Mouse (Mus musculus) spleen, postnatal 10 days (tissue): ENCODE measurements around the gene Diaph3.
"Not testable (repeated sequence)": the region's sequence is repeated elsewhere in the genome, so short reads cannot be mapped to it uniquely, and the experiment has no call there.

ENCODE experiments used
- DNase-seq, 2 experiments: peaks; one replicate each; pipeline ENCODE4 v3.0.0; 2021 to 2022; ENCODE audit warnings: low spot score in 2 of 2

Gene Diaph3

DNA sequence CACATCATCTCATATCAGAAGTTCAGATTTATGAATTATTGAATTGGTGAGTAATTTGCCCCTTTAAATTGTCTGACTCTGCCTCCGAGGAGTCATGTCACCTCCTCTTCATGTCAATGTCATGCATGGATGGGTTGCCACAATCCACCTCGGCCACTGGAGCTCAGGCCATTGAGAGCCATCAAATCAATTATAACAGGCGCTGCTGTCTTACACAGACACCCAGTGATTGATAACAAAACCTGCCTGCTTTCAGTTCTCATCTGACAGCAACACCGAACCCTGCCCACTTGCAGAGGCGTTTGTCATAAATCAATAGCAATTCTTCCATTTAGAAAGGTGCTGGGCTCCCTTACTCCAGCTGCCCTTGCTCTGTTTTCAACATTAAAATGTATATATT lies 402.1 kb downstream of the Diaph3 start:
- no peak for DNase-seq

DNA sequence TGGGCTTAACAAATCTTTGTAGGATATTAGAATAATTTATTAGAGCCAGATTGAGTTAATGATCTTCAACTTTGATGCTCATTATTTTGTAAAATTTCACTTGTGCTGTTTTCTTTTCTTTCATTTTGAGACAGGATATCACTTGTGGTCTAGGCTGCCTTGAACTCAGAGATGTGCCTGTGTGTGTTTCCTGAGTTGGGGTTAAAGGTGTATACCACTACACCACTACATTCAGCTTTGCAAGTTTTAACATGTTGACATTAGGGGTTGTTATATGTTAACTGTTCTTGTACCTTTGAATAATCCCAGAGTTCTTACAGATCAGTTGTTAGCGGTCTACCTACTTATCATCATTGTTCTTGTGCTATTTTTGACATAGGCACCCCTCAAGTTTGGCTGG lies 404.4 kb downstream of the Diaph3 start:
- DNase-seq = no peak

DNA sequence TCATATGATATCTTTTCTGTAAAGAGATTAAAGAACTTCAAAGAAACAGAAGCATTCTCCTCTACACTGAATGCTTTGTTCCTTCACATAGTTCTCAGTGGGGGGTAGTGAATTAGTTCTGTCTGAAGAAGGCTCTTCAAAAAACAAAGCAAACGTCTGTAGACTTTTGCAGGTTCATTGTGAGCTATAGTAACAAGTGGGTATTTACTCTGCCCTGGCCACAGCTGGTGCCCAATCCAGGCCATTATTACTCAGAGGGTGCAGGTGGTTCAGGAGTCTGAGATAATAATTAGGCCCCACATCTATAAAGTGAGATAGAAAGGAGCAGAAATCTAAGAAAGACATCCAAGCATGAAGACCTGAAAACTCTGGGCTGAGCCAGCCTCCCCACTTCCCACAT lies 409.7 kb downstream of the Diaph3 start:
- no peak for DNase-seq

DNA sequence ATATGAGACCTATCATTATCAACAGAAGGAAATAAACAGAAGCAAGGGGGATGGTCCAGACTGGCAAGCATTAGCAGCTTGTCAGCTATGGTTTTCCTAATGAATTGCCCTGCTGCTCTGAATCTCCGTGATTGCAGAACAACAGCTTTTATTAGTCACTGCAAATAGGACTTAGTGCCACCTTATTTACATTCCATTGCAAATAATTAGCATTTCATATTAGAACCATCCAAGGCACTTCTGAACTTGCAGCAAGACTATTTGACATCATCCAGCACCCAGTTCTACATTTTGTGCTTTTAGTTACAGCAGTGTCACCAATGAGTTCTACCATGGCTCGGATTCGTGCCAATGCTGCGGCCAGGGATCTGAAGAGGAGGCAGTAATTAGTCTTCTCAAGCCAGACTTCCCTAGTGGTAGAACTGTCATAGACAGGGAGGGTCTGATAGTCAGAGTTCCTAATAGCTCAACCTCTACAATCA lies 411.4 kb downstream of the Diaph3 start:
- no peak for DNase-seq

DNA sequence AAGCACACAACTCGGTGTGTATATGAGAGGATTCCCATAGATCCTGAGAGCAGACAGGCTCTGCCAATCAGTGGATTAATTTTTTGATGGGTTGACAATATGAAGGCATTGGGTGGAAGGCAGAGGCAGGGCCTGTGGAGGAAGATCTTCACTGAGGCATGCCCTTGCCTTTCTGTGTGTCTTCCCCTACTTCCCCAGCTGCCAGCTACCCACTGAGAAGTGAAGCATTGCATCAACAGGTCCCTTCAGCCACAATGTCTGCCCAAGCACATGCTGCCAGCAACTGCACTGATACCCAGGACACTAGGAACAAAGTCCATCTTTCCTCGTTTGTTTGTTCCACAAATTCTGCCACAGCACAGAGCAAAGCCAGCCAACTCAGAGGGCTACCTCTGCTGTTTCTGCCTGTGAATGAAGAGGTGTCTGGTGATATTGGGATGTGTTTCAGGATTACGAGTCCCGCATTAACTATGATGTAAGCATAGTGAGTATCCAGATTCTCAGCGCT lies 413.4 kb downstream of the Diaph3 start:
- no peak for DNase-seq

DNA sequence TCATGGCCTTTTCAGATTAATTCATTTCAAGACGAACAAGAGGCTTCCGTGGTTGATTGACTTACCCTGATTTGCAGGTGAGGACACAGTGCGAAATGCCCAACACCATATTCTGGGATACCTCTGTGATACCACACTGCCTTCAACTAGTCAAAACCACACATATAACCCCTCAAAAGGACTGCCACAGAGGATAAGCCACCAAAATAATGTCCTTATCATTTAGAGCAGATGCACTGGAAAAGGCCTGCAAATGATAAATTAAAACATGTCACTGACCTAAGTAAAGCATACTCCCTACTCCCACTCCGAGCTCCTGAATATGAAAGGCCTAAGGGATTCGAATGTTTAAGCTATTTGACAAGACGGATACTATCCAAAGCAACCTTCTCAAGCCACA lies 419.3 kb downstream of the Diaph3 start:
- no peak for DNase-seq

DNA sequence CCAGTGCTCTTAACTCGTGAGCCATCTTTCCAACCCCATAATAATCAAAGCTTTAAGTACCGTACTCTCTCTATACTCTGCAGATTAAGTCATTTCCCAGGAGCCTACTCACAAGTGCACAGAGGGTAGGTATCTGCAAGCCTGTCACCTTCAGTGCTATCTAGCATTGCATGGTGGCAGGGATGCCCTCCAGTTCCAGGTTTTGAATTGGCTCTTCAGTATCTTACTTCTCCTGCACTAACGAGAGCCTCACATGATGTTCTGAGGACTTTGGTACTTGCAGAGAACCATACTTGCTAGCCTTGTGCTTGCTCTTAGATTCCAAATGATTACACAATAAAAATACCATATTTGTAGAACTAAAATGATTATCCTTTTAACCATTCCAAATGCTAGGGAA lies 420.0 kb downstream of the Diaph3 start:
- DNase-seq = no peak

DNA sequence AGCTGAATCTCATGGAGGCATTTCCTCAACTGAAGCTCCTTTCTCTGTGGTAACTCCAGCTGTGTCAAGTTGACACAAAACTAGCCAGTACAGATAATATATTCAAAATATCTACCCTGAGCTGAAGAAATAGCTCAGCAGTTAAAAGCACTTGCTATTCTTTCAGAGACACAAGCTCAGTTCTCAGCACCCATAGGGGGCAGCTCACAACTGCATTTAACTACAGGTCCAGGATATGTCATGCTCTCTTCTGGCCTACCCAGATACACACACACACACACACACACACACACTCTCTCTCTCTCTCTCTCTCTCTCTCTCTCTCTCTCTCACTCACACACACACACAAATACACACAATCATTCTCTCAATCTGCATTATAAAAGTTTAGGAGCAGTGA lies 420.6 kb downstream of the Diaph3 start:
- not testable (repeated sequence) for DNase-seq

DNA sequence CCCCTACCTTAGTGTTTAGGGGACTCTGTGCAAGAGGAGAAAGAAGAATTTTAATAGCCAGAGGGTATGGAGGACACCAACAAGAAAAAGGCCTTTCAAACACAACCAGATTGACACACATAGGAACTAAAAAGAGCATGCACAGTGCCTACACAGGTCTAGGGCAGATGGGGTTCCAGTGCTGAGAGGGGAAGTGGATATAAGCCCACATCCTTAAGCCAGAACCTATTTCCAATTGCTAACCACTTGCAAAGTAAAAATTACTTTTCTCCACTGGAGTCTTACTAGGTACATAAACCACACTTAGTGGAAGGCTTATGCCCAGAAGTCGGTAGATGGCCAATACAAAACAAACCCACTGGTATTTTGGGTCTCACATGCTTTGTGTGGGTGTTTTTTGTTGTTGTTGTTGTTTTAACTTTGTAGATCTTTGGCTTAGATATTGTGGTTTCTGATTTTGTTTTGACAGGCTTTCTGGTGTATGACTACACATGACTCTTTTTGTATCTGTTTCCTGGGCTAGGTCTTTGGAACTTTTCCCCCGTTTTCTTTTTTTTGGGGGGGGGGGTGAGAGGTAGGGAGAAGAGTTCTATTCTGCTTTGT lies 426.8 kb downstream of the Diaph3 start:
- DNase-seq = no peak

DNA sequence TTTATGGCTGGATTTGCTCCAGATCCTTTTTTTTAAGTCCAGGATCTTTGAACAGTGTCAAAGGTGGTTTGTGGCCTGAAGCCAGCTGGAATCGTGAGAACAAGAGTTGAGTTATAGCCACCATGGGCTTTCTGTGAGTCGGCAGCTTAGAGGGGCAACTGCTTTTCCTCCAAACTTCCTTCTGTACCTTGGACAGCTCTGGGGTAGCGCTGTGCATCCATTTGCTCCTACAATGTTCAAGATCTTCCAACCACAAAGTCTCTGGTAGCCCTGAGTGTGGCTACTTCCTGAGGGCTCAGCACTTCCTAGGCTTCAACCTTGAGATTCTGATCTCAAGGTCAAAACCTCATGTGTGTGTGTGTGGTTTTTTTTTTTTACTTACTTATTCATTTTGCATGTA lies 437.0 kb downstream of the Diaph3 start:
- DNase-seq = no peak

DNA sequence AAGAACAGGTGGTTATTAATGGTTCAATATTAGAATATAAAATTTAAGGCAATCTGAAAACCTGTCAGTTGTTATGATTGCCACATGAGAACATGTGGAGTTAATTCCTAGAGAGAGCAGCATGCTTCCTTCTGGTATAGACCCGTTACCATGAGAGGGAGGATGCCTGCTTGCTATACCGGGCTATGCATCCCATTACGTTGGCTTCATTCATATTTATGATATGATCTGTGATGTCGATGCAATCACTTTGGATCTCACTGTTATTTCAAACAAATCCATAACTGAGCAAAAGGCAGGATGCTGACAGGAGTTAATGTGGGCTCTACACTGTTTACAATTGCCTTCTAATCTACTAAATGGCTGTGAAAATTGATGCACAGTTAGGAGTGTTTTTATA lies 439.9 kb downstream of the Diaph3 start:
- no peak for DNase-seq

DNA sequence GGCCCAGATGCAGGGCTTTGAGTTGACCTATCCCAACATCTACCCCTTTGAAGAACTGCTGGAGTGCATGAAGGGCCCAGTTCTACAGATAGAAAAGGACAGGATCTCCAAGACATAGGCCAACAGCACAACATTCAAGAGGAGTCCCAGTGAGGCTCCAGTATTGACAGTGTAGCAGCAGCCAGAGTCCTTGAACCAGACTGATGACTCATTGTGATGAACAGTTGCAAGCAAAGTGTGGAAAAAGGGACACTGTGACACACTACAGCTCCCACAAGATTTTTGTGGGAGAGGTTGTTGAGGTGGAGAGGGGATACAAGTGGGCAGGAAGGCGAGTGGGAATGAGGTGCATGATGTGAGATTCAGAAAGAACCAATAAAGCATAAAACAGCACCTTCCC lies 443.1 kb downstream of the Diaph3 start:
- DNase-seq = no peak

DNA sequence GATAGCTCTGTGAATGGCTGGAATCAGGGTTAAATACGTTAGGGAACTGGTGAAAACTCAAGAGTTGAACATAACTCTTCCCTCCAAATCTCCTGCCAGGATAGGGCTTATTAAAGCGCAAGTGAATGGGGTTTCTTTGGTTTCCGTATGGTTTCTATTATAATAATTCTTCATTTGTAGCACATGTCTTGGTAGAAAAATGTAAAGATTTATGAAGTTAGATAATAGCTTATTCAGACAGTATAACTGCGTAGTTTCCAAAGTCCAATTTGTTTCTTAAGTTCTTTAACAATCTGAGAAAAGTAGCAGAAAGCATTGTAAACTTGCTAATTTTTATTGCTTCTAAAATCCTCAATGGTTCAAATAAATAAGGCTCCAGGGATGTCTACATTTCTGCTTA lies 448.3 kb downstream of the Diaph3 start:
- no peak for DNase-seq

DNA sequence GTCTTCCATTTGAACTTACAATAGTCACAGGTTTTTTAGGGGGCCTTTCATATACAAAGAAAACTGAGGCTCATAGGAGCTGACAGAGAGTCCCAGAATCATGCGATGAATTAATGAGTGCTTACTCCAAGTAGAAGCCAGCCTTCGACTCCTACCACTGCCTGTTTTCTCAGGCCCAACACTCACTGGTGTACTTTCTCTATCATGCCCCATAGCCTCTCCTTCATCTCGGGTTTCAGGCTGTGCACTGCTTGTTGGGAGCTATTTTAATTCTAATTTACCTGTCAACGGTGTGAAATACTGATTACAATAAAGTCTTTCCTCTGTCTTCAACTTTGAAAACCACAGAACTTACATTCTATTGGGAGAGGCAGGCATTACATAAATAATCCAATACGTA lies 449.7 kb downstream of the Diaph3 start:
- no peak for DNase-seq

DNA sequence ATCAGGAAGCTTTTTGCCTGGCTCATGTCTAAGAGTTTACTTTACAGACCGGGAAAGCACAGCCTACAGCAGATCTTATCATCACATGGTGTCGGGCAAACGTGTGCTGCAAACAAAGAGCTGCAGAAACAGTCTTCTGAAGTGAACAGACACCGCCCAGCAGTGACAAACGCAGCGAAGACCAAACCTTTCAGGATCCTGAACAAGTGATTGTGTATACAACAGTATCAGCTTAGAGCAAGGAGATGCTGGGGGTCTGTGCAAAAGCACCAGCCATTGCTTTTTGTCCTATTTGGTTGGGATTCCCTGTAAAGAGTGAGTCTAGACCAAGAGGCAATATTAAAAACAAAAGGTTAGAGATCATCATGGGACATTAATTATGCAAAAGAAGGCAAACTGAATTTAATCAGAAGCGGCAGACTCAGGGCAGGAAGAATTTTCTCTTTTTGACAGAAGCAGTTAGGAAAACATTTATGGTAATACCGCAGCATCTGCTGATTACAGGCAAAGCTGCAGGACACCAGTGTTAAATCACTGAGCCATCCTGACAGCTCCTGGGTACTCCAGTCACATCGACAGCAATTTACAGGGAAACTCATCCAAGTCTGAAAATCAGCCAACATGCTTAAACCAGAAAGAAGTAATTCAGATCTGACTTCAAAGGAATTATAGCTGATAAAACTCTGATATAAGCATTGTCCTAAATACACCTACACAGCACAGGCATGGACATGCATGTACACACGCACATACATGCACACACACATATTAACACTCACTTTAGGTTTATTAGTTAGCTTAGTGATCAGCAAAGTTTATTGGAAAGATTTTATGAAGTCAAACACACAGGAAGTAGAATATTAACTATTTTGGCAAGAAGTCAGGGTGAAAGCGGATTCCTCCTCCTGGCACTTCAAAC lies 456.2 kb downstream of the Diaph3 start:
- DNase-seq = no peak

DNA sequence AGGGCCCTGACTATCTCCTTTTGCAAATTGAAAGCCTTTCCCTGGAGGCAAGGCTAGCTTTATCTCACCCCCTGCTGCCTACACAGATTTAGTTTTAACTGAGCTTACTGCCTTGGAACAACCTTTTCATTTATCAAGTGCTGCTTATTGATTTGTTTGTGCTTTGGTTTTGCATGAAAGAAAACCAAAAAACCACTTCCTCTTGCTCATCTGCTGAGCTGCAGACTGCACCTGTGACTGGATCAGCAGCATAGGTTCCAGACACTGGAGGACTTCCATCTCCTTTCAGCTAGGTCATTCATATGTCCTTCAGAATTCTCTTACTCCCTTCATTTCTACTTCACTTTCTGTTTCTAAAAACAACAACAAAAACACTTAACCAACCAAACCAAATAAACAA lies 459.1 kb downstream of the Diaph3 start:
- DNase-seq = no peak

DNA sequence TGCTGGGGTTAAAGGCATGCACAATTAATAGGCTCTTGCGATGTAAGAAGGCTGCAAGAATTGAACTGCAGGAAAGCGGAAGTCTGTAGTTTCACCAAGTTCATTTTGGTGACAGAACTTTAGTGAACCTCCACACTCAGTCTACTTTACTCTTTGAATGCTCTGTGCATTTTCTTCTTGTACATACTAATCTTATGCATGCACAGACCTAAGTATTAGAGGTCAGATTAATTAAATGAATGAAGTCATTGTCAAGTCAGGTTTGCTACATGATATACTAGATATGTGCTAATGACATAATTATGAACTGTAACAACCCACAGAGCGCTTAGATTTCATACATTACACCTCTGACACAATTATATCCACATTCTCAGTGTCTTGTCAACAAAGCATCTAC lies 462.0 kb downstream of the Diaph3 start:
- DNase-seq = no peak

DNA sequence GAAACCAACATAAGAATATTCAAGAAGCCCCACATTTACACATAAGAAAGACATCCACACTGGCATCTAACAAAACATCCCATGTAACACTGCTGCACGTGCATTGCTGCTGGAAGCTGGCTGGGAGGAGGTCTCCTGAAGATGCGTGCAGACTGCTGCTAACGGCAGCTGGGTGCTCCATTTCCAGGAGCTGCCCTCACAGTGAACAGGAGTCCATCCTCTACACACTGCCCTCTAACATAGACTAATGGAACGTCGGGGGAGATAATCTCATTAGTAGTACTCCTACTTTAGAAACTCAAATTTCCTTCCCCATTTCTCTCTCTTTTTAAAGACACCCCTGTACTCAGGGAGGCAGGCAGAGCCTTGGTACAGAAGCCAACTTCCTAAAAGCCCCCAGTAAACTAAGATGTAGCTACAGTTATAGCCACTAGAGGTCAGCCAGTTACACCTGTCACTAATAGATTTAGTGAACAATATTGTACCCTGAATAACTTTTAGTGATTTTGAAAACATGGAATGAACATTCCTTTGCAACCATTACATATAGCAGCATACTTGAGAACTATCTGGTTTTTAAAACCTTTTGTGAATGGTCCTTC lies 462.8 kb downstream of the Diaph3 start:
- no peak for DNase-seq

DNA sequence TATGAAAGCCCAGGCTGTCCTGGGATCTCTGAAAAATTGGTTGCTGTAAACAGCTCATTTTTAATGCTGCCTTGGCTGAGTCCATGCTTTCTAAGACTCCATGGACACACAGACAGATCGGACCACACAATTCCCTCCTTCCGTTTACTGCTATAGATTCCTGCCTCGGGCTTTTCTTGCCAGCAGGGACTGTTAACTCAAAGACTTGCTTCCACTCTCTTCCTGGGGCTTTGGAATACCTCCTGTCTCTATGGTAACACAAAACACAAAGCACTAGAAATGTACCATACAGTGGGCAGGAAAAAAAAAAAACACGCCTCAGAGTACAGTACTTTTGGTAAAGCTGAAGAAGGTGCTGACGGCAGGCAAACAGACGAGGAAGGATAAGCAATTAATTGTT lies 464.0 kb downstream of the Diaph3 start:
- DNase-seq = no peak

DNA sequence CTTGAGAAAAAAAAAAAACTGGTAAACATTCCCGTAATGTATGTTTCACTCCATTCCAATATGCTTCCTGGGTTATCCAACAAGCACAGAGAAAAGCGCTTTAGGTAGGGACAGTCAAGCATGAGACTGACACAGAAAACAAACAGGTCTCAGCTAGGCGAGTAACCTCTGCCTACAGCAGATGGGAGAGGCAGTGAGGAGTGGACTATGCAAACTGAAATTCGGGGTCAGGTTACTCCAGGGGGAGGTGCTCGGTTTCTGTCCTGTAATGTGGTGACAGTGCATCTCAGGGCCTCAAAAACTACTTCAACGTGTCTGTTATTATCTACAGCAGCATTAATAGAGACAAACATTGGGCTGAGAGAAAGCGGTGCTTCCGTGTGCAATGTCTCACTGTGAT lies 465.7 kb downstream of the Diaph3 start:
- no peak for DNase-seq

DNA sequence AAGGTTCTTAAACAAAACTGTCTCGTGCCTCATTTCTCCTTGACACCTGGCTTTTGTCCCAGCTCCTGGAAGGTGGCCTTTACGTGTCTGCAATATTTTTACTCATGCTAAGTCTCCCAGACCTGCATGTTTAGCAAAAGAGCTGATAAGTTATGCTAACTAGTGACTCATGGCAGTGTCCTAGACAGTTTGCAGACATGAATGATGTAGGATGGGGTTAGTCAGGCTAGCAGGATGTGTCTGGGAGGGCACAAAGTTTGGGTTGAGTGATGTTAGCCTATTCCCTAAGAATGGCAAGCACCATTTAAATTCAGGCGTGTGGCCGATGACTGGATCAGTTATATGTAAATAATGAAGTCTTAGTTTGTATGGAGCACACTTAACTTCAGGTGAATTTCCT lies 478.2 kb downstream of the Diaph3 start:
- DNase-seq = no peak

DNA sequence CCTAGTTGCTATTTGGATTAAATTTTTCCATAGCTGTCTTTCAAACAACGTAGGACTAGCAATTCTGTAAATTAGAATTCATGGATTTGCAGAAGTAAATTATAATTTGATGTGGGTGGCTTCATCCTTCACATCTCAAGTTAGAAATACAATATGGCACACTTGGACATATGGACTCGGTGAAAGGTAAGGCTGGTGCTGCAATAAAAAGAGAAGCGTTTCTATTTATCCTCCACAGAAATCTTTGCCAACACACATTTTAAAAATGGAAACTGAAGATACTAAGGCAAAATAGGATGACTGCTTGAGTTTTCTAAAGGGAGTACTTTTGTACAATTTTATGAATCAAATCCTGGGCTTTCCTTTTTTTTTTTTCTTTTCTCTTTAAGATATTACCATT lies 480.5 kb downstream of the Diaph3 start:
- no peak for DNase-seq

DNA sequence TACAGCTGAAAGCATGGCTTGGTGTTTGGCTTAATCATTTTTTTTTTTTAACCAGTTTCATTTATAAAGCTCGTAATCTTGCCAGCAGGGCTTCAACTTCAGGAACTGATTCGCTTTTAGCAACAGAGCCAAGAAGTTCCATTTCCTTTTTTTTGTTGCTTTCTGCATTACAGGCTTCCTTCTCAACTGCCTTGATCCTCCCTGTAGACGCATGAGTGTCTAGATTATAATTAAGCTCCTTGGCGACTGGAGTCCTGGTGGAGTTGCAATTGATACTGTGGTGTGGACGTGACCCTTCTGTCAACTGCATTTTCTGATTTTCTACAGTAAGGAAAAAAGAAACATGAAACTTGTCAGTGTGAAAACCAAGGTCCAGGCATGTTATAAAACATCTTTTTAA lies 484.8 kb downstream of the Diaph3 start:
- no peak for DNase-seq
